Mouse (Mus musculus): ENCODE measurements around the gene Gm10337.

Gm10337 gene

DNA sequence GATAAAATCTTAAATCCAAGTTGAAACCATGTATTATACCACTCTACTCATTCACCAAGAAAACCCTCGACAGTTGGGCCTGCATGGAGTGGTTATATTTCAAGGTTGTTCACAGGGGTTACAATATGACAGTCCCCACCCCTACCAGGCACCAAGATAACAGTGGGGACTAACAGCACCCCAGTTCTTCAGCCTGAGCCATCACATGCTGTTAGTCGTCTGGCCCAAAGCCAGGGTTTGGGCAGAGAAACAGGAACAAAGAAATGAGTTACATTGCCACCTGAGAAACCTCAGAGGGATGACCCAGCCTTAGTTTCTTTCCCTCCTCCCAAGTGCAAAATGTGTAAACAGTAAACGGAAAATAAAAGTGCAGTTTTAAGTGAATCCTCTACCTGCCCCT, 4.2 kb upstream of the Gm10337 start:
- in situ Hi-C loops (cut with MboI; ENCODE audit: low sequenced_read_pairs) = no loop called here

DNA sequence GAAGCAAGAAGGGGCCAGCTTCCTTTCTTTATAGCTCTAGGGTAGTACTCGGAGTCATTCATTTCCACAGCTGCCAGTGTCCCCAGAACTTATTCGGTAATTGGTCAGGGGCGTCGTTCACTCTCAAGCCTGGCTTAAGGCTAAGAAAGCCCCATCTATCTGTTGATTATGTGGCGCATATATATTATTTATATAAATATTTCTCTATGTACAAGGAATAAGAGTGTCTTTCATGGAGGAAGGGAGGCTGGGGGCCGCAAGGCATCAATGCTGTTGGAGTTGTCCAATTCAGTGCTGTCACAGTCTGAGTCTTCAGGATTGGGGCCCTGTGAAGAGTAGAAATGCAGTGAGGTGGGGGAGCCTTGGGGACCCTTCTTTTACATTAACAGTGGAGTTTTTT, 3.7 kb upstream of the Gm10337 start:
- in situ Hi-C loops (cut with MboI; ENCODE audit: low sequenced_read_pairs) = no loop called here

DNA sequence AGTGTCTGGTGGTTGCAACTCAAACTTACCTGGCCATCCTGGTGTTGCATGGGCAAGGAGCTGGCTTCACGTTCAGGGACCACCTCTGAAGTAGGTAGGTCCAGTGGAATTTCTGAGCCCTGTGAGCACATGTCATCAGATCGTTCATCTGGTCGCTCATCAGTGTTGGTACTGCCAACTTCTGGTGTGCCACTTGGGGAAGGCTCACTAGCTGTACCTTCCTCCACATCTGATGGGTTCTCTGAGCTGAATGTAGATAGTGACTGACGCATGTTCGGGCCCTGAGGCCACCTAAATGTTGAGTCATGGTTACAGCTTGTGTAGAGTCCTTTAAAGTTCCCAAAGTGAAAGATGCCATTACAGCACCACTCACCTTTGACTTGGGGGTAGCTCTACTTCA, 3.0 kb upstream of the Gm10337 start:
- in situ Hi-C loops (cut with MboI; ENCODE audit: low sequenced_read_pairs) = no loop called here

DNA sequence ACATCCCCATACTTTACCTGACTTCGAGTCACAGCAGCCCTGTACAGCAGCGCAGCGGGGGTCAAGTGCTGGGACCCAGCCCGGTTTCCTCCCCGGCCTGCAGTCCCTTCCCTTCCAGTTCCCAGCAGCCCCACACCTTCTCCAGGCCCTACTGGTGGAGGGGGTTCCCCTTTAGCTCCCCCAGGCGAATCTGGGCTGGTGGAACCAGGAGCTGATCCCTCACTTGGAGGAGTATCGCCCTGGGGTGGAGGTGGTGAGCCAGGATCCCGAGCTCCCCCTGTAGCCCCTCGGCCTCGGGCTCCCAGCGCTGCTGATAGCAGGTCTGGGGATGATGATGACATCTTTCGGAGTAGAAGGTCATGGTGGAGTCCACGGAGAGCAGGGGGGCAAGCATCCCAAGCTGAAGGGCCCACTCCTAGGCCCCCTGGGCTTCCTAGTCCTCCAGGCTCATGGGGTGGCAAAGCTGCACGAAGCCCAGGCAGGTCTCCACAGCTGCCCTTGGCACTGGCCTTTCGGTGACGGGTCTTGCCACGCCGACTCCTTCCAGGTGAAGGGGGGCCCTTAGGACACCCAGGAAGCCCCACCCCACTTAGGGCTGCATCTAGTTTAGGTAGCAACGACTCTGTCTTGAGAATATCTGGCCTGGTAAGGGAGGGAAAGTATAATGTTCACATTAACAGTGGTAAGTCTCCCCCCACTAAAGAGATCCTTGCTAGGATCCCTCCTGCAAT, 2.3 kb upstream of the Gm10337 start:
- in situ Hi-C loops (cut with MboI; ENCODE audit: low sequenced_read_pairs) = no loop called here

DNA sequence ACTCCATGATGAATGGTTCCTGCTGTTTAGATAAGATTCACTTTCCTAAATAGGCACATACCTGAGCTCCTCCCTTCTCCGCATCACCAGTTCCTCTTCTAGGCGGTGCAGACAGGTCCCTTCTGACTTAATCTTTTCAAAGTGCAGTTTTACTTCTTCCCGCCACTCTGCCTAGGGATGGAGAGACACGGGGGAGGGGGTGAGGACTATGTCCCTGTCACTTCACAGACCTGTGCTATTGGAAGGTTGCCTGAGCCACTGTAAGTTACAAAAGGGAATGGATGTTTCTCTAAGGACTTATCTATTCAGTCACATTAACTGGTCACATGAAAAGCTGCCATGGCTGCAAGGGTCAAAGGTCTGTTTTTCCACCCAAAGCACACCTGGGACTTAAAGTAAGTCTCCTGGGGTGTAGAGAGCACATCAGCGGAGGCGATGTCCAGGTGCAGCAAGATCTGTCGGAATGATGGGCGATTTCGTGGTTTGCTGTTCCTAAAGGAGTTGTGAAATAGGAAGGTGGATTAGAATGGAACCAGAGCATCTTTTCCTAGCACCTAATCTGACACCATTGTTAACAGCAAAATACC, 1.2 kb upstream of the Gm10337 start:
- in situ Hi-C loops (cut with MboI; ENCODE audit: low sequenced_read_pairs) = no loop called here

DNA sequence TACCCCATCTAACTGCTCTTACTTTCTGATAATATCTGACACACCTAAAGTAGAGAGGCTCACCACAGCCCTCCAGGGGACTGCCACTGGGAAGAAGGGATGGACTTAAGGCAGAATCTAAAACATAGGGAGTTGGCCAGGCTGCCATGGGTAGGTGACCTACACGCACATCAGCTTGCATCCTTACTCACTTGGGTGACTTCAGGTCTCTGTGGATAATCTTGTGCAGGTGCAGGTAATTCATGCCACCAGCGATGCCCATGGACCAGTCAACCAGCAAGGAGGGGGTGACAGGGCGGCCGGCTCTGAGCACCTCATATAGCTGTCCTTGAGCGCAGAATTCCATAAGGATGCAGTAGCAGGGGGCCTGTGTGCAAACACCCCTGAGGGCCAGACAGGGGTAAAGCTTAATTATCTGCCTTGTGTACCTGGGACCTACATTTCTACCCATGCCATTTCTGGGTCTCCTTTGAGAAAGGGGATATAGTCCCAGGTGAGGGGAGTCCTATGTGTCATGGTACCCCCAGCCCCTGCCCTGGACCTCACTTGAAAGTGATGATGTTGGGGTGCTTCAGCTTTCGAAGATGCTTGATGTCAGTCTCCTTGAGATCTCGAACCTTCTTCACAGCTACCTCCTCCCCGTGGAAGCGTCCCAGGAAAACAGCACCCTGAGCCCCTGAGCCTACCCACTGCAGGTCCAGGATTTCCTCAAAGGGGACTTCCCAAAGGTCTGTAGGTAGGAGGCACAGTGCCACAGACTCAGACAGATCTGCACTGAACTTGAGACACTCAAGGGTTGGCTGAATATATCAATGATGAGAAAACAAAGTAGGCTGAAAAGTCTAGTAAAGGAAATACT, 631 bp downstream of the Gm10337 start:
- in situ Hi-C loops (cut with MboI; ENCODE audit: low sequenced_read_pairs) = no loop called here

DNA sequence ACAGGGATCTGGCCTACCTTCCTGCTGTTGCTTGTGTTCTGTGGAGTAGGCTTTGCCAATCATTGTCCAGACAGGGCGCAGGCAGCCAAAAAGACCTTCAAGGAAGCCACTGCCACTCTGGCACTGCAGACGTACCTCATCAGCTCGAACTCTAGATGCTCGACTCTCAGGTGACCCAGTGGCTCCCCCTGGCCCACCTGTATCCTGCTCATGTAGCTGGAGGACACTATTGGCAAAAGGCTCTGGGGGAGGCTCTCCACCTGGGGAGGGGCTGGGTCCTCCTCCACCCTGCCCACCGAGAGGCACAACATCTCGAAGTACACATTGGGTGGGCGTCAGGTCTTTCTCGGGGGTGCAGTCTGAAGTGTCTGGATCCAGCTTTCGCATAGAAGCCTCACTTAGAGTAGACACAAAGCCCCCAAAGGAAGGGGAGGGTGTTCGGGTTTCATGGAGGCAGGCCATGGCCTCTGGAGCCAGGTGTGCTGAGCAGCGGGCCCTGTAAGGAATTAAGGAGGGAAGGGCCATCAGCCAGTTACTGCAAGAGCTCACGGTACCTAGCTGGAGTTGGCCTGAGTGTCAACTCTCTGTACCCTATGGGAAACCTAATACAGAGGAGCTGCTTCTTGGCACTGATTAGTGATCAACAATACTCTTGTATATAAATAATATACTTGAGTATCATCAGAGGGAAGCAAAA, 1.7 kb downstream of the Gm10337 start:
- in situ Hi-C loops (cut with MboI; ENCODE audit: low sequenced_read_pairs) = no loop called here

DNA sequence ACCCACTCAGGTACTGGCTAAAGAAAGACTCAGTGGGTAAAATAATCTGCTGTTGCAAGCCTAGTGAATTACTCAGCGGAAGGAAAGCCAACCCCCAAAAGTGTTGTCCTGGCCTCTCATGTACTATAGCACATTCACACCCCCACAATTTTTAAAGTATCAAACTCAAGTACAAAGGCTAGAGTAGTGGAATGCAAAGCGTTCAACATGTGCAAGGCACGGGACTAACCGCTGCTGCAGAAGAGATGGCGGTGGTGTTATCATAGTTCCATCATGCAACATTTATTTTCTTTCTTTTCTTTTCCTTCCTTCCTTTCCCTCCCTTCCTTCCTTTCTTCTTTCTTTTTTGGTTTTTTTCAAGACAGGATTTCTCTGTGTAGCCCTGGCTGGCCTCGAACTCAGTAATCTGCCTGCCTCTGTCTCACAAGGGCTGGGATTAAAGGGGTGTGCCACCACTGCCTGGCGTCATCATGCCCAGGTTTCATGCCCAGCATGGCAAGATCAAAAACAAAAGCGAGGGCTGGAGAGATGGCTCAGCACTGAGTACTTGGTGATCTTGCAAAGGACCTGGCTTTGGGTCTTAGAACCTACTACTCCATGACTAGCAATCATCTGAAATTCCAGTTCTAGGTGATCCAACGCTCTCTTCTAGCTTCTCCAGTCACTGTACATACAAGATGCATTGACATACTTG, 2.4 kb downstream of the Gm10337 start:
- in situ Hi-C loops (cut with MboI; ENCODE audit: low sequenced_read_pairs) = no loop called here

DNA sequence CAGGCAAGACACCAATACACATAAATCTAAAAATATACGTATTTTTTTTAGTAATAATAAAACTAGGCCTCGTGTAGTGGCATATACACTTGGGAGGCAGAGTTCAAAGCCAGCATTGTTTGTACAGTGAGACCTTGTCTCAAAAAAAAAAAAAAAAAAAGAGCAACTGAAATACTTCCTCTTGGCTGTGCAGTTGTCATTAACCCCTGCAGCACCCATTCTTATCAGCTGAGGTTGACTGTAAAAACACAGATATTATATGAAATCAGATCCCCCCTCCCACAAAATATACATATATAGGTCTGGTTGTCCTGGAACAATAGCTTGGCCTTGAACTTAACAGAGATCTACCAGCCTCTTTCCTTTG, 2.9 kb downstream of the Gm10337 start:
- in situ Hi-C loops (cut with MboI; ENCODE audit: low sequenced_read_pairs) = no loop called here

DNA sequence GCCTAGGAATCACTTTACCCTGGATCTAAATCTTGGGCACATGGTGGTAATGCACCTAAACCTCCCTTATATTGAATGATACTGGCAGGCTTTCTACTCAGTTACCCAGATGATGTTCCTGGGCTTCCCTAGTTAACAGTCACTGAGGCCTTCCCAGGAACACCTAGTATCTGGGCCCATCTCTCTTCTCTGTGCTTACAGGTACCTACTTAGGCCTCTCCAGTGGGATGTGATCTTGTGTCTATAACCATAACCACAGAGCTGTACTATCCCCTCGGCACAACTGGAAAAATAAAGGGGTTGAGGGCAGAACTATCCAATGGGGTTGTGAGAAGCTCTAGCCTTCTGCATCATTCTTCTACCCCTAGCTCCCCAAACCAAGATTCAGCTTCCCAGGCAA, 3.3 kb downstream of the Gm10337 start:
- in situ Hi-C loops (cut with MboI; ENCODE audit: low sequenced_read_pairs) = no loop called here

DNA sequence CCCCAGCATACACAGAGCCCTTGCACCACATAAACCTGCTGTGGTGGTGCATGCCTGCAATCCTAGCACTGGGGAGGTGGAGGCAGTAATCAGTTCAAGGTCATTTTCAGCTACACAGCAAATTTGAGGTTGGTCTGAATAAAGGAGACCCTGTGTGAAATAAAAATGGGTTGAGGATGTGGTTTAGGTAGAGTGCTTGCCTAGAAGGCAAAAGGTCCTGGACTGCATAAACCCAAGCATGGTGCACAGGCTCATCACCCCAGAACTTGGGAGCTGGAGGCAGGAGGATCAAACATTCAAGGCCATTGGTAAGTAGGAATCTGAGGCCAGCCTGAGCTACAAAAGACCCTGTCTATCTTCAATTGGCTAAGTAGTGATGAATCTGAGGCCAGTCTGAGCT, 4.0 kb downstream of the Gm10337 start:
- in situ Hi-C loops (cut with MboI; ENCODE audit: low sequenced_read_pairs) = no loop called here

DNA sequence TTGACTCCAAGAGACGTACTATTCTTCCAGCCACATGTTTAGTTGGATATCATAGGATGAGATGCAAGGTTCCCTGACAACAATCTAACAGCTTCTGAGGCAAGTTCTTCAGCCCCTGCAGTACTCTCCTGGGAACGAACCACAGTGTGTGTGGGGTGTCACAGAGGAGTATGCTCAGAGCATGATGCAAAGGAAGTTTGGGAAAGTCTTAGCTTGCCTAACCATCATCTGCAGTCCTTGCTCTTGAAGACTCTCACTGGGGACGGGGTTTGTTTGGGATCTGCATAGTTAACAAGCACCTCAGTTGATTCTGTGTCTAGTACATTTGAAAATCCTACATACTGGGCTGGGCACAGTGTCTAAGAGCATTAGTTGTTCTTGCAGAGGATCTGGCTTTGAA, 4.8 kb downstream of the Gm10337 start:
- in situ Hi-C loops (cut with MboI; ENCODE audit: low sequenced_read_pairs) = no loop called here

DNA sequence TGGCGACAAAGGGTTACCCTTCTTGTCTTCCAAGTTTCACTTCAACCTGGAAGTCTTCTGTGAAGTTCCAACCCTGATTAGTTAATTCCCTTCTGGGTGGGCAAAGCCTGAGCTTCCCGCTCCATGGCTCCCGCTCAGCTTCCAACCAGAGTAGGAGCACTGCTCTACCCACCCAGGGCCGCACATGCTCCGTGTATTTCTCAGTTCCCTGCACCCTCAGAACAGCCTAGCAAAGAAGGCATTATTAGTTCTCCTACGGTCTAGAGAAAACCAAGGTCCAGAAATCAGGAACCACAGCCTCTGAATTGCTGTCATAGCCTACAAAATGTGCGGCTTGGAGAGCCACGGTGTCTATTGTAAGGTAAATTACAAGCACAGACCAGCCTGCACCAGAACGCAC, 6.6 kb downstream of the Gm10337 start:
- in situ Hi-C loops (cut with MboI; ENCODE audit: low sequenced_read_pairs) = no loop called here

DNA sequence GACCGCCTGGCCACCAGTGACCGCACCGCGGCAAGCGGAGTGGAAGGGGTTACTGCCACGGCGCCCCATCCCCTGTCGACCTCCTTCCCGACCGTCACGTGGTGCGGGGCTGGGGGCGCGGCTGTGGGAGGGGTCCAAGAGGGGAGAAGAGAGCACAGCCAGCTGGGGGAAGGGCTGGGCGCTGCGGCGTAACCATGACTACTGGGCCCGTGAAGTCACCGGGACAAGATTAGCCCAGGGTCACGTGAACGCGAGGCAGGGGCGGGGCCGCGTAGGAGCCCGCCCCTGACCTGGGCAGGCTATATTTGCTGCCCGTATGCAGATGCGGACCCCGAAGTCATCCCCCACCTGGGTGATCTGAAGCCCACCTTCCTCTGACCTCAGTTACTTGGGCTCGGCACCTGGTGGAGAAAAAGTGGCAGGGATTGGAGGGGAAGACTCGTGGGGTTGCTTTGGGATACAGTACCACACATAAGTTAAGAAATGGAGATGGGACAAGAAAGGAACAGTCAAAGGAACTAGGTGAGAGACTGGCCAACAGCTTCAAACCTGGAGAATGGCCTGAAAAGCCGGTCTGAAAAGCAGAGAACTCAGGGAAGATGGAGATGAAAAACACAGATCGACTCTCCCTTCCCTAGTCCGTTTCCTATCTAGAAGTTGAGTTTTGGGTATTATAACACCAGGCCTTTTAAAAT, 7.2 kb downstream of the Gm10337 start:
- in situ Hi-C loops (cut with MboI; ENCODE audit: low sequenced_read_pairs) = no loop called here

DNA sequence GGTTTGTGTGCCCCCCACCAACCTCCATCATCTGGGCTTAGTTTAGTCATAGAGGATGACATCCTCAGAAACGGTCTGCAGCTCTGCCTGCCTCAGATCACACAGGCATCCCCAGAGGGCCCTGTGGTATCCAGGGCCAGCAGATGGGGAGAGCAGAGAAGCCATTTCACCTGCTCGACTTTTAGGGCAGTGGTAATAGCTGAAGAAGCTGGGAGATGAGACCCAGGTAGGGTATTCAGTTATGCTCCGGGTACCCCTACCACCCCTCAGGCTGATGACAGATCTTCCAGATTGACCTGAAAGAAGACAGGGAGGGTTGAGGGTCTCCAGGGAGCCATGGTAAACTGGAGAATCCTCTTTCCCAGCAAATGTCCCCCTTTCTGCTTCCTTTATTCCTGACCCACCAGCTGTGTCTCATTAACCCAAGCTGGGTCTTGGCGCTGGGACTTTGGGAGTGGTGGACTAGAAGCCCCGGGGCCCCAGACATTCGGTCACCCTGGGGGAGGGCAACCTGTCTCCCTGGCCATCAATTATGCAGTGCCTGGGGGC, 7.8 kb downstream of the Gm10337 start:
- in situ Hi-C loops (cut with MboI; ENCODE audit: low sequenced_read_pairs) = no loop called here

DNA sequence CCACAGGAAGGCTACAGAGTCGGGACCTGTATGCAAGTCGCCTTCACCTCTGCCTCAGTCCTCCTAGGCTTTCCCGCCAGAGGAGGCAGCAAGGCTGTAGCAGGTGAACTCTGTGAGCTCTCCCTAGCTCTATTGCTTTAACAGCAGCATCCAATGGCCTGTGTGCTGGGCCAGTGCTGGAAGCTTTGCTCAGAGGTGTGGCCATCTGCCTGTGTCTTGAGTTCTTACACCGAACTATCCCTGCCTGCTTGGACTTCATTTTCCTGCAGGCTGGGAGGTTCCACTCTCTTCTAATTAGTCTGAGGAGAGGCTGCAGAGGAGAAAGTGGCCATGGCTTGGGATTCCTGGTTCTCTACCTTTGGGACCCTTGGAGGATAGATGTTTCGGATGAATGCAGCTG, 8.5 kb downstream of the Gm10337 start:
- in situ Hi-C loops (cut with MboI; ENCODE audit: low sequenced_read_pairs) = no loop called here

DNA sequence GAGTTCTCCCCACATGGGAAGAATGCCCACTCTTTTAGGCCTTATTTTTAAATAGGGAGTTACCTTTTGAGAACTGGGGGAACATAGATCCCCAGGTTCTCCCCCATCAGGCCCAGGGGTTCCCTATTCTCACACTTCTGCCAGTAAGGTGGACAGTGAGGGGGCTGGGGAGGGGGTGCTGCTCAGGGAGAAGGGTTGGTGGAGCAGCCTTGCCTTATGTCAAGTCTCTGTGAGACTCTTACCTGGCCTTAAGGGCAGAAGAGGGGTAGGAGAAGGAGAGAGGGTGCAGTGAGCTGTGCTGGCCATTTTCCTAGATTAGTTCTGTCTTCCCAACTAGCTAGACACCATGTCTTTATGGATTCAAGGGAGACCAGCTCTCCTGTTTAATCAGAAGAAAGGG, 8.9 kb downstream of the Gm10337 start:
- in situ Hi-C loops (cut with MboI; ENCODE audit: low sequenced_read_pairs) = no loop called here

DNA sequence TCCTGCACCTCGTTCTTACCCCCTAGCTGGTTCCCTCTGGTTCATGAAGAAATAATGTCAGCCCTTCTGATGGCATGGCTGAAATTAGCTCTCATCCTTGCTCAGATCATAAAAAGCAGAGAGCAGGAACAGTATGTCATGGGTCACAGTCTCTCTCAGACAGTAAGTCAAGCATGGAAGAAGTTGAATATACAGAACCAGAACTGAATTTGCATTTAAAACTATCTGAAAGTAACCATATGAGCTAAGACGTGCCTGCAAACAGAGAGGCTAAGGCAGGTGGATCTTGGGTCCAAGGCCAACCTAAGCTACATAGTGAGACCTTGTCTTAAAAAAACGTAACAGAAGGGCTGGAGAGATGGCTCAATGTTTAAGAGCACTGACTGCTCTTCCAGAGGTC, 9.5 kb downstream of the Gm10337 start:
- in situ Hi-C loops (cut with MboI; ENCODE audit: low sequenced_read_pairs) = no loop called here

DNA sequence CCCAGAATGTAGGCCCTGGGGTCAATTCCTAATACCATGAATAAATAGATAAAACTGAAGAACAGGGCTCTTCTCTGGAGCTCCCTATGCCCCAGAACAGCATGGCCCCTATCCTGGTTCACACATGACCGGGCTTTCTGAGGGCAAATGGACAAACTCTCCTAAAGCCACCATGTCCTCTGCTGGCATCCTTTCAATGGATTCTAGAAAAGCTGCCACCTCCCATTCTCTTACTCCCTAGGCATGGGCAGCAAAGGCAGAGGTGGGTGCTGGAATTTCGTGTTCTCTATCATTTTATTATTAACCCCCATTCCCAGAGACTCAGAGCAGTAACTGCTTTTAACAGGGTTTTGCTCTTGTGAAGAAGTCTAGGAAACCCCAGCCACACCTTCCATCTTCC, 11.7 kb downstream of the Gm10337 start:
- in situ Hi-C loops (cut with MboI; ENCODE audit: low sequenced_read_pairs) = no loop called here

DNA sequence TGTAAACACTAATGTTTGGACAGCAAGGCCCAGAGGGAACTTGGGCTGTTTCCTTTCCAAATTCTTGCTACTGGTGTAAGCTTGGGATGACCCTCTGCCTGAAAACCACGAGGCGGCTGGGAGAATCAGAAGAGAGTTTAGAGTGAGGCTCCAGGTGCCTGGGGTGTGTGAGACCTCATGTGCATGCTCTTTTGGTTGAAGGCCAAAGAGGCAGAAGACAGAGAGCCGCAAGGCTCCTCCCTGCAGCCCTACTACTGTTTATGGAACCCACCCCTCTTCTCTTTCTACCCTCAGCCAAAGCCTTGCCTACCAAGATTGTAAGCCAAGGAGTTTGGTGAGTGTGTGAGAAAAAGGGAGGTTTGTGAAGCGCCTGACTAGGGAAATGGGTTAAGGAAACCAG, 12.3 kb downstream of the Gm10337 start:
- in situ Hi-C loops (cut with MboI; ENCODE audit: low sequenced_read_pairs) = no loop called here

Measured in CH12F3 (cell line).